Mouse (Mus musculus) kidney, postnatal 0 days (tissue): ENCODE data around the gene Tpm3. TPM values are rescaled to one million over a fixed set of nuclear protein-coding genes. Genes with fewer than 3 reads are reported as not detected.

Experiments used
- ATAC-seq: fragments of 200-750 bp; cut with Nextera tagmentation; replicated peaks from 2 replicates; pipeline ENCODE4 v1.8.0; 2017; ENCODE audit warnings: low read depth, moderate number of reproducible peaks, moderate TSS enrichment, moderate library complexity; ENCODE audit not compliant: low FRiP score
- DNase-seq: peaks from one replicate; pipeline ENCODE4 v3.0.0-alpha.2; 2016; ENCODE audit warnings: low spot score
- H3K27ac ChIP-seq: fragments of 300-500 bp; sonication (generic); 2 replicates; pipeline ENCODE4 v1.5.1; 2014; ENCODE audit warnings: mild to moderate bottlenecking
- H3K27me3 ChIP-seq: fragments of 300-500 bp; sonication (generic); 2 replicates; pipeline ENCODE4 v1.6.1; 2014; ENCODE audit warnings: low read length, mixed read lengths; ENCODE audit not compliant: insufficient read depth
- H3K36me3 ChIP-seq: fragments of 300-500 bp; sonication (generic); 2 replicates; pipeline ENCODE4 v1.6.1; 2014; ENCODE audit warnings: low read length, mixed read lengths; ENCODE audit not compliant: insufficient read depth
- H3K4me1 ChIP-seq: fragments of 300-500 bp; sonication (generic); replicated peaks from 2 replicates; pipeline ENCODE4 v1.6.1; 2014; ENCODE audit warnings: antibody characterized with exemption, low read length, mixed read lengths; ENCODE audit not compliant: insufficient read depth
- H3K4me2 ChIP-seq: fragments of 300-500 bp; sonication (generic); 2 replicates; pipeline ENCODE4 v1.6.1; 2014; ENCODE audit warnings: mild to moderate bottlenecking, low read length, moderate library complexity, mixed read lengths
- H3K4me3 ChIP-seq: fragments of 300-500 bp; sonication (generic); replicated peaks from 2 replicates; pipeline ENCODE4 v1.5.1; 2014; ENCODE audit warnings: low read depth, low read length
- H3K9ac ChIP-seq: fragments of 300-500 bp; sonication (generic); 2 replicates; pipeline ENCODE4 v1.6.1; 2014; ENCODE audit warnings: low read depth, low read length
- H3K9me3 ChIP-seq: fragments of 300-500 bp; sonication (generic); replicated peaks from 2 replicates; pipeline ENCODE4 v1.6.1; 2016; ENCODE audit warnings: low read length, inconsistent platforms, mixed read lengths
- CTCF ChIP-seq: IDR thresholded peaks from 2 replicates; pipeline ENCODE4 v1.5.1; 2016; ENCODE audit warnings: antibody characterized with exemption, low read depth, mild to moderate bottlenecking, moderate library complexity
- WGBS: fragments of 180-500 bp; shearing (Covaris S2); extraction: QIAGEN DNeasy Blood & Tissue Kit; methylation state at CpG from one replicate; pipeline ENCODE4 v1.1.7; 2014; 5-methylcytosine and 5-hydroxymethylcytosine counted together
- polyA plus RNA-seq: library from polyadenylated mRNA; unstranded; fragments of >200 nt; fragmentation: Nextera tagmentation; extraction: Ambion mirVana; gene quantifications from 2 replicates; pipeline ENCODE4 v1.2.1, GENCODE M21; 2015

The Tpm3 gene
- polyA plus RNA-seq, 1 experiment from 2014 or later, result 352 TPM

- Histone ChIP-seq H3K4me3 (peak overlapping the region; percentile 89), H3K27ac (peak overlapping the region; percentile 63), H3K9ac (peak overlapping the region; percentile 13; the same call in 1 of the 2 replicates), H3K36me3 (0 out of 2 replicates have a peak, but pooled peaks cover 2% of the 10 kb centered on the region), H3K27me3 (no peaks in the 10 kb centered on the region), H3K4me2 (peak overlapping the region; percentile 68), H3K4me1 (peaks cover 42% of the 10 kb centered on the region), H3K9me3 (no peaks in the 10 kb centered on the region)
- no peak for ATAC-seq
- peak; percentile 43 for DNase-seq
- TF ChIP-seq CTCF, result peak; percentile 38; the same call in 1 of the 2 replicates
- WGBS, result 59% methylated on average over 5 of the region's 5 CpGs
Observed at GRCm38 (mm10) chr3:90081365-90082240, 9.2 kb downstream of the Tpm3 start.

GRCm38 (mm10) chr3:90083034-90083433 lies 10.6 kb downstream of the Tpm3 start:
- H3K4me1 ChIP-seq, result peaks cover 39% of the 10 kb centered on the region
- peak overlapping the region; percentile 1; the same call in 1 of the 2 replicates for H3K9ac ChIP-seq
- TF ChIP-seq CTCF, result no peak
- H3K27me3 ChIP-seq, result no peaks in the 10 kb centered on the region
- H3K27ac ChIP-seq, result peak overlapping the region; percentile 51
- no peak overlapping the region for H3K4me3 ChIP-seq
- peak overlapping the region; percentile 68; the same call in 1 of the 2 replicates for H3K4me2 ChIP-seq
- H3K9me3 ChIP-seq, result no peaks in the 10 kb centered on the region
- 27% methylated on average over 5 of the region's 5 CpGs for WGBS
- ATAC-seq (no peak), DNase-seq (no peak)
- H3K36me3 ChIP-seq, result peaks cover 16% of the 10 kb centered on the region

GRCm38 (mm10) chr3:90083698-90084324 lies 11.4 kb downstream of the Tpm3 start:
- peak; percentile 53 for DNase-seq
- H3K4me1 ChIP-seq, result peaks cover 39% of the 10 kb centered on the region
- peak overlapping the region; percentile 1; the same call in 1 of the 2 replicates for H3K9ac ChIP-seq
- no peaks in the 10 kb centered on the region for H3K9me3 ChIP-seq
- no peak for ATAC-seq
- H3K4me3 ChIP-seq, result no peak overlapping the region
- peak overlapping the region; percentile 68; the same call in 1 of the 2 replicates for H3K4me2 ChIP-seq
- H3K36me3 ChIP-seq, result peaks cover 23% of the 10 kb centered on the region
- H3K27me3 ChIP-seq, result no peaks in the 10 kb centered on the region
- no peak for TF ChIP-seq CTCF
- peak overlapping the region; percentile 51; the same call in 1 of the 2 replicates for H3K27ac ChIP-seq
- WGBS, result 28% methylated on average over 3 of the region's 3 CpGs

GRCm38 (mm10) chr3:90084790-90085189 lies 12.3 kb downstream of the Tpm3 start:
- Histone ChIP-seq H3K4me2 (no peak overlapping the region), H3K27ac (peak overlapping the region; percentile 25; the same call in 1 of the 2 replicates), H3K4me1 (peaks cover 39% of the 10 kb centered on the region), H3K4me3 (no peak overlapping the region), H3K9me3 (no peaks in the 10 kb centered on the region), H3K27me3 (no peaks in the 10 kb centered on the region), H3K36me3 (peaks cover 31% of the 10 kb centered on the region), H3K9ac (no peak overlapping the region)
- TF ChIP-seq CTCF, result no peak
- 62% methylated on average over 4 of the region's 4 CpGs for WGBS
- no peak for ATAC-seq
- no peak for DNase-seq

GRCm38 (mm10) chr3:90085281-90085680 lies 12.8 kb downstream of the Tpm3 start:
- WGBS, result 81% methylated on average over 6 of the region's 6 CpGs
- H3K36me3 ChIP-seq, result peaks cover 36% of the 10 kb centered on the region

GRCm38 (mm10) chr3:90086068-90086467 lies 13.6 kb downstream of the Tpm3 start:
- 86% methylated on average over 5 of the region's 5 CpGs for WGBS
- H3K9me3 ChIP-seq, result no peaks in the 10 kb centered on the region
- ATAC-seq (no peak), DNase-seq (no peak)
- H3K27ac ChIP-seq, result no peak overlapping the region
- peaks cover 36% of the 10 kb centered on the region for H3K4me1 ChIP-seq
- H3K27me3 ChIP-seq, result no peaks in the 10 kb centered on the region
- H3K9ac ChIP-seq, result no peak overlapping the region
- H3K36me3 ChIP-seq, result peaks cover 44% of the 10 kb centered on the region
- H3K4me3 ChIP-seq, result no peak overlapping the region
- no peak for TF ChIP-seq CTCF
- no peak overlapping the region for H3K4me2 ChIP-seq

More at GRCm38 (mm10) chr3:90085281-90085680, 12.8 kb downstream of the Tpm3 start:
- Histone ChIP-seq H3K4me2 (no peak overlapping the region), H3K27ac (no peak overlapping the region), H3K4me3 (no peak overlapping the region), H3K9me3 (no peaks in the 10 kb centered on the region), H3K9ac (no peak overlapping the region), H3K27me3 (no peaks in the 10 kb centered on the region), H3K4me1 (peaks cover 39% of the 10 kb centered on the region)
- no peak for TF ChIP-seq CTCF
- ATAC-seq (no peak), DNase-seq (no peak)
